Mouse (Mus musculus) olfactory bulb, adult 2 months (tissue): Measurements from ENCODE around the gene Pdzd11.

Source experiments
- CTCF ChIP-seq: fragments of 200-500 bp; IDR thresholded peaks from 2 replicates; pipeline ENCODE4 v1.5.1; 2012; ENCODE audit warnings: low read depth, mild to moderate bottlenecking, low read length, moderate library complexity; ENCODE audit not compliant: insufficient read depth
- POLR2A ChIP-seq: fragments of 200-500 bp; IDR thresholded peaks from 2 replicates; pipeline ENCODE4 v1.6.1; 2012; ENCODE audit warnings: mild to moderate bottlenecking, low read depth, low read length, moderate library complexity; ENCODE audit not compliant: insufficient read depth

- TF ChIP-seq POLR2A (no peak), CTCF (no peak)
Observed at GRCm38 (mm10) chrX:100618488-100618887, 7.9 kb downstream of the Pdzd11 start.
